Mouse (Mus musculus) gastrocnemius, adult 8-10 months (tissue): ENCODE results near the gene Gm28374. TPM values are rescaled to one million over a fixed set of nuclear protein-coding genes. Genes with fewer than 3 reads are reported as not detected.
A peak's percentile ranks its signal among the peaks of the same experiment; 100 is the strongest.
"Not testable (repeated sequence)": the region's sequence is repeated elsewhere in the genome, so short reads cannot be mapped to it uniquely, and the experiment has no call there.

ENCODE experiments used
- DNase-seq, 2 experiments: peaks; one replicate each; pipeline ENCODE4 v3.0.0; 2022; ENCODE audit warnings: low spot score in 2 of 2
- total RNA-seq, 4 experiments: library from RNA; stranded (reverse); gene quantifications; 2 replicates each; pipeline ENCODE4 v1.2.4; 2022

Gm28374 gene
- not detected for total RNA-seq

DNA sequence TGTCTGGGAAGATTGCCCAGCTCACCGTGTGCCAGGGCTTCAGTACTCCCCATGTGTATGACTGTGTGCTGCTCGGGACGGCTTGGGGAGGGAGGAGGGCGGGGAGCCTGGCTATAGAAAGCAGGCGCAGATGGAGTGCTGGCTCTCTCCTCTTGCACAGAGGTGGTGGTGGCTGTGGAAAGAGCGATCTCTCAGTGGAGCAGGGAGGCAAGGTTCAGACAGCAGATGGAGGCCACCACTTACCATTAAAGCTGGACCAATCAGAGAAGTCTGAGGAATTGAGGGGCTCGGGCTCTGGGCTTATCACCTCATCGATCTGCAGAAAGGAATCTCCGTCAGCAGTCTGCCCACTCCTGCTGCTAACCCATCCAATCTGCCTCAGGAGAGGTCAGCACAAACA, at the start of gene Gm28374:
Gene Gm28374 (minus strand): TSS at position 101 of the 400 bp plus-strand sequence.
- no peak for DNase-seq

DNA sequence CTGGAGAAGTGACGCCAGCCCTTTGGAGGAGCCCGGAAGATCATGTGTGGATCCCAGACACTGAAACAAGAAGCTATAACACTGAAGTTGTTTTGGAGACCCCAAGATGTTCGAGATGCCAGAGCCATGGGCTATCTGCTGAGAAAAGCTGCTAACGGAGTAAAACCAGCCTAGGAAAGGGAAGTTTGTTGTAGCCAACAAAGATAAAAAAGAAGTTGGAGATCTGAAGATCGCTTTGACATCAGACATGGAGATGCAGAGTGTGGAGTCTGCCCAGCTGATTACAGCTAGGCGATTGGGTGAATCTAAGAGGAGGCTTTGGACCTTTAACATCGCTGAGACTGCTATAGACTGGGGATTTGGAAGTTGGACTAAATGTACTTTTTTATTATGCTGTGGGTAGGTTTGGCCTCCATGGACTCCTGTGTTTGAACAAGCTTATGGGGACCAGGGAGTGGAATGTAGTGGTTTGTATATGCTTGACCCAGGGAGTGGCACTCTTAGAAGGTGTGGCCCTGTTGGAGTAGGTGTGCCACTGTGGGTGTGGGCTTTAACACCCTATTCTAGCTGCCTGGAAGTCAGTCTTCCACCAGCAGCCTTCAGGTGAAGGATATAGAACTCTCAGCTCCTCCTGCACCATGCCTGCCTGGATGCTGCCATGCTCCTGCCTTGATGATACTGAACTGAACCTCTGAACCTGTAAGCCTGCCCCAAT, 48.5 kb upstream of the Gm28374 start:
- DNase-seq: not testable (repeated sequence)

DNA sequence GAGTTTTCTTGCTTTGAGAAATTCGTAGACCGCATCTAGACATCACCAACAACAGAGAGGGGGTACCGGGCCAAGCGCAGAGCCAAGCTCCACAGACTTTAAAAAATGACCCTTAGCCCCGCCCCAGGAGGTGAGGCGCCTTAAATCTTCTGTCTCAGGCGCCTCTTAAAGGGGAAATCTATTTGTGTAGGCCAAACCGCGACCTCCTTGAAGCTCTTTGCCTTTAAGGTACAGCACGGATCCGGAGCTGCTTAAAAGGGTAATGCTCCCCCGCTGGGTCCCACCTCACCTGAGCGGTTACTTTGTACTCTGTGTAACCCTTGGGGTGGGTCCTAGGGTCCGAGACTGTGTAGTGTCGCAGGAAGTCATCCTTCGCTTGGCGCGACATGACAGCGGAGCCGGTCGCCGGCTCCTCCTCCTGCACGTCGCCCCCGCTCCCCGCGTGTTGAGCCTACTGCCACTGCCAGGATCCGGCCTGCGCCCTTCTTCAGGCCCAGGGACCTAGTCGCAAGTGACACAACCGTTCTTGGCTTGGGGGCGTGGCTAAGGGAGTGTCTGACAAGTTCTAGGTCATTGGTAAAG, 45.8 kb upstream of the Gm28374 start, which contains the start of gene Snx15:
Gene Snx15 (minus strand): TSS at position 545 of the 582 bp plus-strand sequence.
- DNase-seq: peak; percentile 93 to 96

DNA sequence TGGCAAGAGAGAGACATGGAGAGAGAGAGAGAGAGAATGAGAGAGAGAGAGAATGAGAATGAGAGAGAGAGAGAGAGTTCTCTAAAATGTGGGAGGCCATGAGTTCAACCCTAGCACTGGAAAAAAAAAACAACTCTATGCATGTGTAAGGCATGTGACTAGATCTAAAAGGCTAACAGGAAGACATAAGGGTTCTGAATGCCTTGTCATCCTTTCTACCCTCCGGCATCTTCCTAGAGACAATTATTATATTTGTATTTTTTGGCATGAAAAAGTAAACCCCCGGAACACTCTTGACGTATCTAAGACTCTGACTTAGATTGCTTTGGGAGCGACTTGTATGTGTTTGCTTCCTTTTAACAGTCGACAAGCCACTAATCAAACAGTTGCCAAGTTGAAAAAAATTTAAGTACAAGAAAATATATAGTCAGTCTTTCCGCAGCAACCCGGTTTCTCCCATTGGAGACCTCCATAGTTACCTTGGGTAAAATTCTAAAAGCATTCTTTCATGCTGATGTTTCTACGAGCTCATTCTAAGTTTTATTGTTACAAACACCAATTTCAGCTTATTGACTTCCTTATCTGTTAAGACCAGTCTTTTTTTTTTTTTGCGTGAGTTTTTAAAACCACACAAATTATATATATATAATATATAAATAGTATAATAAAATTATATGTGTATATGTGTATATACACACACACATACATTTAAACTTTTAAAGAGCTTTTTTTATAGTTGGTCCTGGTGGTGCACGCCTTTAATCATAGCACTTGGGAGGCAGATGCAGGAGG, 44.9 kb upstream of the Gm28374 start:
- DNase-seq: no peak

DNA sequence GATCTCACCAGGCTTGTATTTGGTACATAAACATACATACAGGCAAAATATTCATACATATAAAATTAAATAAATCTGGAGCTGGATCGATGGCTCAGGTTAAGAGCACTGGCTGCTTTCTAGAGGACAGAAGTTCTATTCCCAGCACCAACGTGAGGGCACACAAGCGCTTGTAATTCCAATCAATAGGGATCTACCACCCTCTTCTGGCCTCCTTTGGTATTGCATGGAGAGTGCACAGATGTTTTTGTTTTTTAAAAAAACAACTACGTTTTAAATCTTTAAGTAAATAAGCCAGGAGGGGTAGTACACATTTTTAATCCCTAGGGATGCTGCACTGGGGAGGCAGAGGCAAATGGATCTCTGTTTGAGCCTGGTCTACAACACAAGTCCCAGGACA, 44.2 kb upstream of the Gm28374 start:
- no peak for DNase-seq

DNA sequence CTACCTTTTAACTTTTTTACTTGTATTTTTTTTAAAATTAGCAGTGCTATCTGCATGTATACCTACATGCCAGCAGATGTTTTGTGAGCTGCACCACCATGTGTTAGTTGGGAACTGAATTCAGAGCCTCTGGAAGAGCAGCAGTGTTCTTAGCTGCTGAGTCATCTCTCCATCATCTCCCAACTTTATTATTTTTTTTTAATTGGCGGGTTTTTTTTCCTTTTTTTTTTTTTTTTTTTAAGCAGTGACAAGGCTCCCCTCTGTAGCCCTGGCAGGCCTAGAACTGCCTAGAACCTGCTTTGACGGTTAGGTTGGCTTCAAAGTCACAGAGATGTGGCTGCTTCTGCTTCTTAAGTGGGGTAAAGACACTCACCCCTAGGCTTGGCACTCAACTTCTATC, 42.8 kb upstream of the Gm28374 start:
- no peak for DNase-seq

DNA sequence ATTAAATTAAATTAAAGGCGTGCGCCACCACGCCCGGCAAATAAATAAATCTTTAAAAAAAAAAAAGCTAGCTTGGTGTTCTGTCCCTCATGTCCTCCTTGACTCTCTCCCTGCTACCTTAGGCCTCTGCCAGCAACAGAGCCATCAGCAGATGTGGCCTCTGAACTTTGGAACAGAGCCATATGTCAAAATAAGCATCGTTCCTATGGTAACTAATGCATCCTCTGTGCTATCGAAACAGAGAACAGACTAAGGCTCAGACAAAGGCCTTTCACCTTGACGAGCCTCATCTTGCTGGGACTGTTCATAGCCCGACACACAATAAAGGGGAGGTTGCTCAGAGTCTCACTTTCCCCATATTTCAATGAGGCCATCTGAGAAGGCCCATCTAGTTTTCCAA, 41.3 kb upstream of the Gm28374 start:
- DNase-seq: no peak

DNA sequence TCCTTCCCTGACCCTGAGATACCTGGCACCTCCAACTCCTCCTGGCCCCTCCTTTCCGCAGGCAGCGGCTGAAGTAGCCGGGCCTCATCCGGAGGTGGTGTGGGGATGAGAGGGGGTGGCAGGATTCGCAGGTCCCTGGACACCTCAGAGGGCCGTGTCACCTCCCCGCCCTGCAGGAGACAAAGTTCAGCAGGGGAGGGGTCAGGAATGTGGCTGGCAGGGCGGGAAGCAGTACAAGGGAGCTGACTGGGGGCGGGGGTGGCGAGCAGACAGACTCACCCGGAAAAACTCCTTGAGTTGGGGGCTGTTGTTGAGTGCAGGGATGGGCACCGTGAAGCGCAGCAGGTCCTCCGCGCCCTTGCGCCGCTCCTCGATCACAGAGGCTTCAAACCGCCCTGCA, 39.7 kb upstream of the Gm28374 start:
- no peak for DNase-seq

DNA sequence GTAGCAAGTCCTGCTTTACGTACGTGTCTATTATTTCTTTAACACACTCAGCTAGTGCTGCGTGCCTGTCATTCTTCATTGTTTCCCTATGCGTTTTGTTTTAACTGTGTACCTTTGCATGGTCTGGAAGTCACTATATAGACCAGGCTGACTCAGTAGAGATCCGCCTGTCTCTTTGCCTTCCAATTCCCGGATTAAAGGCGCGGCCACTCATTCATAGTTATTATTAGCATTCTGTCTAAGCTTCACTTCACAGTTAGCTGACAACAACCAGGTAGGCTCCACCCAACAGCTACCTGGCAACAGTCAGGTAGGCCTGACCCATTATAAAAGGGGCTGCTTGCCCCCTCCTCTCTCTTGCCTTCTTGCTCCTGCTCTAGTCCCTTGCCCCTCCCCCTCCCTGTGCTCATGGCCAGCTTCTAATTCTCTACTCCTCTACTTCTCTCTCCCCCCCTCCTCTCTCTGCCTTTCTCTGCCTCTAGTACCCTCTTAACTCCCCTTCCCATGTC, 36.7 kb upstream of the Gm28374 start:
- no peak for DNase-seq

DNA sequence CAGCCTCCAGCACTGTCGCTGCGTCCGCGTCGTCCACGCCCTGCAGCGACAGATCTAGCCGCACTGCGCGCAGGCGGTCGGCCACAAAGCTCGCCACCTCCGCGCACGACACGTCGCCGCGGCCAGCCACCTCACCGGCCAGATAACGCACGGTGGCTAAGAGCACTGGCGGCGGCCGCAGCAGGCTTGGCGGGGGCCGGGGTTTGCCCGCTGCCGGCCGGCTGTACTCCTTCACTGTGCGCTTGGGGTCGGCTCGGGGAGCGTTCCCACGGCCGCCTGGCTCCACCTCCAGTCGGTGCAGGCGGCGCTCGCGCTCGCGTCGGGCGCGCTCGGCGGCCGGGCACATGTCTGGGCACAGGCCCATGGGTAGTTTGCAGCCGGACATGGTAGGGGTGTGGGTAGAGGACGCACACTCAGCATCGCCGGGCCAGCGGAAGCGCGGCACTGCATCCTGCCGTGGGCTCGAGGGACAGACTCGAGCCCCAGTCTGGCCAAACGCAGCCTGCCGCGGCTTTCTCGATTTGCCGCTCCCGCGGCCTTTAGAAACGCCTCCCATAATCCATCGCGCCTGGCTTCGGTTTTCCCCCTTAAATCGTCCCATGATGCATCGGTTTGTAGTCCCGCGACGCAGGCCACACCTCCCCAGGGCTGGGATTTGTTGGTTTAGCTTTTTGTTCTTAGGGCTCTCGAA, 36.1 kb upstream of the Gm28374 start, which contains the start of gene Sac3d1:
Gene Sac3d1 (minus strand): TSS at position 665 of the 691 bp plus-strand sequence.
- DNase-seq: peak; percentile 76 to 79

DNA sequence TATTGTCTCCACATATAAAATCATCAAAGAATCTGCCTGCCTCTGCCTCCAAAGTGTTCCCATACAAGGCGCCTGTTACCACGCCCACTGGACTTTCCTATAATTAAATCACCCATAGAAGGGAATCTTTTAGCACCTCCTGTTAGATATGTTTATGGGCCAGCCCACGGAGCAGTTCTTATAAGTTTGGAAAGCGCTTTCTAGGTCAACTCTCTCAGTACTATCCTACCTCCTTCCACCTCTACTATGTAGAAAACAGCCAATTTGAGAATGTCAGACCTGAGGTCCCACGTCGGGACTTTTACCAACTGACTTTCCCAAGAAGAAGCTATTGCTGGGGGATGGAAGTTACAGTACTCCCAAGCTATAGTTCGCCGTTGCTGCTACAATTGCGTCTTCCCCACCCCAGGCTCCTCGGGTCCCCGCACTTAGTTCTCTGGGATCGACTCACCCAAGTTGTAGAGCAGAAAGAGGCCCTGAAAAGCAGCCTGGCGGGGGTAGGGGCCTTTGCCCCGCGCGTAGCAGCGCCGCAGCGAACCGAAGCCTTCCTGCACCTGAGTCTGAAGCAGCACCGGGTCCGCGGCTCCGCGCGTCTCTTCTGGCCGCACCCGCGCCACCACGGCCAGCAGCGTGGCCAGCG, 35.4 kb upstream of the Gm28374 start:
- DNase-seq: no peak

DNA sequence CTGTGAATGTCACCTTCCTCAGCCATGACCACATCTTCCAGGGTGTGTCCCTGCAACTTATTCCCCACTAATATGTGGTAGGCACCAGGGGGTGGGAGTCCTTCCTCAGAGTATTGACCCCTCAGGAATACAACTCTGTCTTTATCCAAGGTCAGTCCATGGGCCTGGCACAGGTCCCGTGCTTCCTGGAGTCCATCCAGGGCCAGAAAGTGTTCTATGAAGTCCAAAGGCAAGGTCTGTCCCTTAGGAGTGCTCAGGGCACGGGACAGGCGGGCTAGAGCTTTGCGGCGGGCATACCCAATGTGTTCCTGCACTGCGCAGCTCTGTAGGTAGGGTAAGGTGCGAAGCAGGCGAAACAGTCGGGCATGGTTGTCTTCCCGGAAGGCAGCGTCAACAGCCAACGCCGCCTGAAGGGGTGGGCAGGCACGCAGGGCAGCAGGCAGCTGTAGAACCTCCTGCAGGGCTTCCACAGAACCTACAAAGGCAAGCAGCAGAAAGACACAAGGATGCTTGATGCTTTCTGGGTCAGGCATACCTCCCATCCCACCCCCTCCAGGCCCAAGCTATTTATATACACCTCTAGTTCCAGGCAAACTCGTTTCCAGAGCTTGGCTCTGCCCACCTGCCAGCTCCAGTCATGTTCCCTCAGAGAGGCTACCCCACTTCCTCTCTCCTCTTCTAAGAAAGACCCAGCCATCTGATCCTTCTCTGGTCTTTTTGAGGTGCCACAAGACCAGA, 34.2 kb upstream of the Gm28374 start:
- no peak for DNase-seq

DNA sequence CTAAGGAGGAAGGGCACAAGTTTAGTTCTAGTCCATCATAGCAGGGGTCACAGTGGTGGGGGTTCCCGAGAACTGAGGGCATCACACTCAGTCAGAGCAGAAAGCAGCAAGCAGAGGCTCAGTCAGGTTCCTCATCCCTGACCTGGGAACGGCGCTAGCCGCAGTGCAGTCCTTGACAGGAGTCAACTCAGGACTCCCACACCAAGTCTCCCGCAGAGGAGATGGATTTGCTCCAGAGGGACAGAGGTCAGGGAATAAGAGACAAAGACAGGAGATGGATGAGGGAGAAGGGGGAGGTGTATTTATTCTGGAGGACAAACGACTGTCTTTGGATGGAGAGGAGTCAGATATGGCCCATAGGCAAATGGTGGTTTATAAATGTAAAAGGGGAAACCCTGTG, 31.1 kb upstream of the Gm28374 start:
- DNase-seq: no peak

DNA sequence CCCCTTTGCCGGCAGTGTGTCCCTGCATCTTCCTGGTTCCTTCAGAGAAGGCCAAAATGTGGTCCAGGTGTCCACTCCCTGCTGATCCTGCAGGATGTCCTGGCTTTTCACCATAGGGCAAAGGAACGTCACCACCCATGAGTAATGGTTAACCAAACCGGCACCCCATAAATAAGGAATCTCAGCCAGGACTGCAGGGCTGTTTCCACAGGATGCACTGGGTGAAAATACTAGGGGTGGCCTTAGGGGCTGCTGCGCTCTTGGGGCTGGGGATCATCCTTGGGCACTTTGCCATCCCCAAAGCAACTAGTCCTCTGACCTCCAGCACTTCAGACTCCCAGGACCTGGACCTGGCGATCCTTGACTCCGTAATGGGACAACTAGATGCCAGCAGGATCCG, 23.5 kb upstream of the Gm28374 start, which contains the start of gene Naaladl1:
Gene Naaladl1 (plus strand): TSS at position 197 of the 400 bp plus-strand sequence.
- no peak for DNase-seq

DNA sequence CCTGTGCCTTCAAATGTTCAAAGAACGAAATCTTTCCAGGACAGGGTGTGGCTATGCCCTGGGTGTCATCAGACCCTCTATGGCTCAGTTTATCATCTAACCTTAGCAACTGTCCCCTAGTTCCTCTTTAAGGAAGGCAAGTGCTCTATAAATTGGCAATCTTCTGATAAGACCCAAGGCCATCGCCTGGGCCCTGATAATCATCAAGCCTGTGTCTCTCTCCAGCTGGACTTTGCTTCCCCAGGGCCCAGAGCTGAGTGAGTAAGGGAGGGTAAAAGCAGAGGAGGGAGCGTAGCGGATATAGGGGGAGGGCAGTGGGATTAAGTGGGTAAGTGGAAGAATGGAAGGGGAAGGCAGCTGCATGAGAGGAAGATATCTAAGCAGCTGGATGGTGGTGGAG, 22.4 kb upstream of the Gm28374 start:
- no peak for DNase-seq

DNA sequence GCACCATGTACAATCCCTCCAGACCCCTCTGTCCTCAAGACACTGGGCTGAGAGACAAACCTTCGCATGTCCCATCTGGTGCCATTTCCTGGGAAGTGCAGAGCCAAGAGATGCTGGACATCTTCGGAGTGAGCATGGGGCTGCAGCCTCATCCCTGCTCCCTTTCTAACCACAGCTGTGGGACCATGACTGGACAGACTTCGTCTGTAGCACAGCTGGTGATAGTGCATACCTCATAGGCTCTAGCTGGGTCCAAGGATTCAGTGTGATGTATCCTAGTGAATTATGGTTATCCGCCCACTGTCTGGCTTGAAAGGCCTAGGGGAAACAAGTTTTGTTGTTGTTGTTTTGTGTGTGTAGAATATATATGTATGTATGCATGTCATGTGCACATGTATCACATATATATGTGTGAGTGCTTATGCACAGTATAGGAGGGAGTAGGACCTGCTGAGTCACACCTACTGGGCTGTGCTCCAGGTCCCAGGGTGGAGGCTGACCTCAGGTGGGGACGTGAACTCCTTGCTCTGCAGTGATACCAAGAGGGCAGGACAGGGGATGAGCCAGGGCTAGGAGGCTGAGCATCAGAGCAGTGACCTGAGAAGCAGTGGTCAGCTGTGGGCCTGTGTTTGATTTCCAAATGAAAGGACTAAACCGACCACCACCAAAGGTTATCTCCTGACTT, 20.3 kb upstream of the Gm28374 start:
- DNase-seq: no peak

DNA sequence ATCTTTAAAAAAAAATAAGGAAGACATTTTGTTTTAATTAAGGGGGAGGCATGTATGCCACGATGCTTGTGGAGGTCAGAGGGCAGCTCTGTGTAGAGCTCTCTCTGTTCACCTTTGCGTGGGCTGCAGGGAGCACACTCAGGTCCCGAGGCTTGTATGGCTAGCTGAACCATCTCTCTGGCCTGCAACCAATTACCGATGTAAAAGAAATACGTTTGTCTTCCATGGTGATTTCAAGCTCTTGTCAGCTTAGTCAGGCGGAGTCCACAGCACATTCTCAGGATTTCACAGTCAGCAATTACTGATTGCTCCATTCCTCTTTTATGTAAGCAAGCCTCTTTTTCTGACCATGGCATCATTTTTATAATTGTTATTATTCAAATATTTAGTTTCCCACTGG, 19.1 kb upstream of the Gm28374 start:
- no peak for DNase-seq

DNA sequence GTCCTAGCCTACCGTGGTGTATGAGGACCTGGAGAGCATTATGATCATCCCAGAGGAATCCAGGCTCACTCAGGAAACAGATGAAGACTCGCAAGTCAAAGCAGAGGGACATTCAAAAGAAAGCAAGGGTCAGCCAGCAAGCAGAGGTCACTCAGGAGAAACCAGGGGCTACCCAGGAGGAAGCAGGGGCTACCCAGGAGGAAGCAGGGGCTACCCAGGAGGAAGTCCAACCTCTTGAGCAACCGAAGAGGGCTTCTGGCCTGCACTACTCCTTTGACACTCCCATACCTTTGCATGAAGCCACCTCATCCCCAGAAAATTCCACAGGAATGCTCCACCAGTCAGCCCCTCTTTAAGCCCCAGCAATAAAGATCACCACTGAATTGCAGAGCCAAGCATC, 15.8 kb upstream of the Gm28374 start:
- DNase-seq: no peak

DNA sequence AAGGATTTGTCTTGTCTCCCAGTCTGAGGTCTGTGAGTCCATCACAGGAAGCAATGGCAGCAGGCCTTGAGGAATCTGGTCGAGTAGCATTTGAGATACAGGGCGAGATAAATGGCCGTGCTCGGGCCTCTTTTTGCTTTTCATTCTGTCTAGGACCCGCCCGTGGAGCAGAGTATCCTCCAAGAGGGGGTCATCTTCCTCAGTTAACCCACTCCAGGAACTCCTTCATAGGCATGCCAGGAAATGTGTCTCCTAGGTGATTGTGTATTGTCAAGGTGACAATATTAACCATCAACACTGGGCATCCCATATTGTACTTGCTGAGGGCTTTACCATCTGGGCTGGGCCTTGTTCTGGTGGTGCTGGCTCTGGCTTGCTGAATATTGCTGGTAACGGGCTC, 12.1 kb upstream of the Gm28374 start, which contains the start of gene AC131692.1:
Gene AC131692.1 (plus strand): TSS at position 301 of the 400 bp plus-strand sequence.
- no peak for DNase-seq

DNA sequence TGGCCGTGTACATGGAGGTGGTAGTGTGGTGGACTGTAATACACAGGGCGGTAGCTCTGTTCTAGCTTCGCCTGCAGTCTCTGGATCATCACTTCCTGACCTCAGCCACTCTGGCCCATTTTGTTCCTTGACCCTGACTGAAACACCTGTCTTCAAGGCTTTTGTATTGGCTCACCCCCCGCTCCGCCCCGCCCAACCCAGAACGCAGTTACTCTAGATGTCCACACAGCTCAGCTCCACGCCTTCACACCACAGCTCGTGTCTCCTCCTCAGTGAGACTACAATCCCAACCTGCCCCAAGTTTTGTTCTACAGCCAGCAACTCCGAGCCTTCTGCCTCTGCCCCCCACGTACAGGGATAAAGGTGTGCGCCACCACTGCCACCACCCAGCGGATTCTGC, 6.8 kb upstream of the Gm28374 start:
- no peak for DNase-seq
